Mouse (Mus musculus): ENCODE data around the gene Kdelc2. TPM values are rescaled to one million over a fixed set of nuclear protein-coding genes. Genes with fewer than 3 reads are reported as not detected.

Kdelc2 gene
- total RNA-seq, 1 experiment: 5.5 TPM

DNA sequence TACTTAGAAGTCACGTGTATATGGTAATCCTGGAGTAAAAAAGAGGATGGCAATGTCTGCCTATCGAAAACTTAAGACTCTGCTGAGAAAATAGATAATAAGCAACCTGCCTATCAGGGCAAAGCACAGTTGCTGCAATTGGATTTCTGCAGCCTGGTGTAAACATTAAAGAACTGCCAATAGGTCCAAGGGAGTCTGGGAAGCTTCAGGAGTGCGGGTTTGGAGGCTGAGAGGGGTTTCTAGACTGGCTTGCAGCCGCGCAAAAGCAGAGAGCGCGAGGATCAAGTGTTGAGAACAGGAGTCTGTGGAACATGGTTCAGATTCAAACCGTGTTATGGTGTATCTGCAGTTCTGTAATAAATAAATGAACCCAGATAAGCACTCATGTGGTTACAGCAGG lies 1.0 kb downstream of the Kdelc2 start:
- TF ChIP-seq ZC3H11A (IDR thresholded peaks at IDR 0.05; ENCODE audit: borderline replicate concordance, low read depth, low read length) (no peak), MAFK (IDR thresholded peaks at IDR 0.05; ENCODE audit: insufficient read depth, low read depth, low read length) (no peak), ZNF384 (IDR thresholded peaks at IDR 0.05; ENCODE audit: low read depth, low read length) (no peak), HCFC1 (IDR thresholded peaks at IDR 0.05; ENCODE audit: borderline replicate concordance, insufficient read depth, low read length) (no peak), CHD2 (IDR thresholded peaks at IDR 0.05; ENCODE audit: low read depth, low read length) (no peak)
- no peaks in the 10 kb centered on the region for H3K9me3 ChIP-seq (ENCODE audit: control insufficient read depth, insufficient read depth, low read depth, low read length)
- in situ Hi-C loops (cut with MboI; ENCODE audit: low sequenced_read_pairs in 2 of 2, unreplicated experiment in 2 of 2): loop anchor here (5.0 to 25.0 kb wide), 2 partner anchors 123 to 128 kb away; no protein-coding TSS in a partner anchor
- no peaks in the 10 kb centered on the region for H3K36me3 ChIP-seq (ENCODE audit: control insufficient read depth, insufficient read depth, low read length, poor library complexity, severe bottlenecking)
- H3K4me3 ChIP-seq (ENCODE audit: insufficient read depth in 1 of 2, low read depth in 1 of 2, low read length in 2 of 2, poor library complexity in 1 of 2, severe bottlenecking in 1 of 2): peak overlapping the region; percentile 74 to 88
- H3K27ac ChIP-seq (ENCODE audit: insufficient read depth, low read depth, low read length, poor library complexity, severe bottlenecking): peak overlapping the region; percentile 68; the same call in 1 of the 2 replicates
- DNase-seq (ENCODE audit: low read depth, low spot score): no peak
- H3K4me1 ChIP-seq (ENCODE audit: control insufficient read depth in 2 of 2, insufficient read depth in 2 of 2, low read length in 2 of 2, poor library complexity in 1 of 2): no peaks in the 10 kb centered on the region; a peak in 1 of 4 replicates
- peak overlapping the region; percentile 87; the same call in 1 of the 2 replicates for H3K9ac ChIP-seq (ENCODE audit: insufficient read depth, low read depth, low read length, poor library complexity, severe bottlenecking)

DNA sequence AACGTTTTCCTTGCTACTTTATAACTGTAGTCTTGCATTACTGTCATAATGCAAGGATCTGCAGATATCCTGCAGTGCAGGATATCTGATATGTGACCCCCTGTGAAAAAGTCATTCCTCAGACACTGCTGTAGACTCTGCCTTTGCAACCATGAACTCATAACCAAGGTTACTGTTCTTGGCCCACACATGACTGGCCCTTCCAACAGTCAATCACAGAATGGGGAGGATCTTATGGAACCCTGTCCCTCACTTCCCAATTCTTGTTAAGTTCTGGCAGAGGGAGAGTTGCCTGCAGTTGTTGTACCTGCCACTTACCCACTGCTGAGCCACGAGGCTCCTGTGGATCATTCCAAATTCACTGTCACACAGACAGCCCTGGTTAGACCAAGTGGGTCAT lies 3.6 kb downstream of the Kdelc2 start:
- no peaks in the 10 kb centered on the region; the same call in 1 of the 2 replicates for H3K36me3 ChIP-seq (ENCODE audit: control insufficient read depth, insufficient read depth, low read length, poor library complexity, severe bottlenecking)
- DNase-seq (ENCODE audit: low read depth, low spot score): no peak
- H3K27ac ChIP-seq (ENCODE audit: insufficient read depth, low read depth, low read length, poor library complexity, severe bottlenecking): no peak overlapping the region
- in situ Hi-C loops (cut with MboI; ENCODE audit: low sequenced_read_pairs in 2 of 2, unreplicated experiment in 2 of 2): loop anchor here (5.0 to 25.0 kb wide), 2 partner anchors 125 to 130 kb away; no protein-coding TSS in a partner anchor
- TF ChIP-seq ZC3H11A (IDR thresholded peaks at IDR 0.05; ENCODE audit: borderline replicate concordance, low read depth, low read length): no peak
- H3K4me3 ChIP-seq (ENCODE audit: insufficient read depth in 1 of 2, low read depth in 1 of 2, low read length in 2 of 2, poor library complexity in 1 of 2, severe bottlenecking in 1 of 2): no peak overlapping the region
- H3K9me3 ChIP-seq (ENCODE audit: control insufficient read depth, insufficient read depth, low read depth, low read length): no peaks in the 10 kb centered on the region
- no peaks in the 10 kb centered on the region for H3K4me1 ChIP-seq (ENCODE audit: control insufficient read depth in 2 of 2, insufficient read depth in 2 of 2, low read length in 2 of 2, poor library complexity in 1 of 2)
- H3K9ac ChIP-seq (ENCODE audit: insufficient read depth, low read depth, low read length, poor library complexity, severe bottlenecking): no peak overlapping the region

- Histone ChIP-seq H3K4me1 (ENCODE audit: control insufficient read depth in 2 of 2, insufficient read depth in 2 of 2, low read length in 2 of 2, poor library complexity in 1 of 2) (no peaks in the 10 kb centered on the region), H3K9me3 (ENCODE audit: control insufficient read depth, insufficient read depth, low read depth, low read length) (no peaks in the 10 kb centered on the region), H3K9ac (ENCODE audit: insufficient read depth, low read depth, low read length, poor library complexity, severe bottlenecking) (no peak overlapping the region), H3K27ac (ENCODE audit: insufficient read depth, low read depth, low read length, poor library complexity, severe bottlenecking) (no peak overlapping the region), H3K36me3 (ENCODE audit: control insufficient read depth, insufficient read depth, low read length, poor library complexity, severe bottlenecking) (no peaks in the 10 kb centered on the region; the same call in 1 of the 2 replicates), H3K4me3 (ENCODE audit: insufficient read depth in 1 of 2, low read depth in 1 of 2, low read length in 2 of 2, poor library complexity in 1 of 2, severe bottlenecking in 1 of 2) (no peak overlapping the region)
- TF ChIP-seq HCFC1 (IDR thresholded peaks at IDR 0.05; ENCODE audit: borderline replicate concordance, insufficient read depth, low read length) (no peak), ZC3H11A (IDR thresholded peaks at IDR 0.05; ENCODE audit: borderline replicate concordance, low read depth, low read length) (no peak), ZNF384 (IDR thresholded peaks at IDR 0.05; ENCODE audit: low read depth, low read length) (no peak), CHD2 (IDR thresholded peaks at IDR 0.05; ENCODE audit: low read depth, low read length) (no peak), MAFK (IDR thresholded peaks at IDR 0.05; ENCODE audit: insufficient read depth, low read depth, low read length) (no peak)
- DNase-seq (ENCODE audit: low read depth, low spot score): no peak
- in situ Hi-C loops (cut with MboI; ENCODE audit: low sequenced_read_pairs in 2 of 2, unreplicated experiment in 2 of 2): loop anchor here (5.0 to 25.0 kb wide), 2 partner anchors 127 to 132 kb away; no protein-coding TSS in a partner anchor
Observed at GRCm38 (mm10) chr9:53389109-53389508, 5.3 kb downstream of the Kdelc2 start.

GRCm38 (mm10) chr9:53390136-53390535 lies 6.3 kb downstream of the Kdelc2 start:
- no peaks in the 10 kb centered on the region for H3K4me1 ChIP-seq (ENCODE audit: control insufficient read depth in 2 of 2, insufficient read depth in 2 of 2, low read length in 2 of 2, poor library complexity in 1 of 2)
- no peak overlapping the region for H3K27ac ChIP-seq (ENCODE audit: insufficient read depth, low read depth, low read length, poor library complexity, severe bottlenecking)
- in situ Hi-C loops (cut with MboI; ENCODE audit: low sequenced_read_pairs in 2 of 2, unreplicated experiment in 2 of 2): loop anchor here in 1 of 2 experiments (25.0 kb wide), 1 partner anchor 128 kb away; no protein-coding TSS in a partner anchor
- TF ChIP-seq ZNF384 (IDR thresholded peaks at IDR 0.05; ENCODE audit: low read depth, low read length): no peak
- TF ChIP-seq HCFC1 (IDR thresholded peaks at IDR 0.05; ENCODE audit: borderline replicate concordance, insufficient read depth, low read length): no peak
- TF ChIP-seq CHD2 (IDR thresholded peaks at IDR 0.05; ENCODE audit: low read depth, low read length): no peak
- TF ChIP-seq MAFK (IDR thresholded peaks at IDR 0.05; ENCODE audit: insufficient read depth, low read depth, low read length): no peak
- TF ChIP-seq ZC3H11A (IDR thresholded peaks at IDR 0.05; ENCODE audit: borderline replicate concordance, low read depth, low read length): no peak
- DNase-seq (ENCODE audit: low read depth, low spot score): no peak
- H3K9me3 ChIP-seq (ENCODE audit: control insufficient read depth, insufficient read depth, low read depth, low read length): no peaks in the 10 kb centered on the region
- H3K4me3 ChIP-seq (ENCODE audit: insufficient read depth in 1 of 2, low read depth in 1 of 2, low read length in 2 of 2, poor library complexity in 1 of 2, severe bottlenecking in 1 of 2): no peak overlapping the region
- H3K36me3 ChIP-seq (ENCODE audit: control insufficient read depth, insufficient read depth, low read length, poor library complexity, severe bottlenecking): no peaks in the 10 kb centered on the region; the same call in 1 of the 2 replicates
- H3K9ac ChIP-seq (ENCODE audit: insufficient read depth, low read depth, low read length, poor library complexity, severe bottlenecking): no peak overlapping the region

Data from ES-E14 (cell line).